Mouse (Mus musculus): Measurements from ENCODE around the gene Chrng.

The Chrng gene

DNA sequence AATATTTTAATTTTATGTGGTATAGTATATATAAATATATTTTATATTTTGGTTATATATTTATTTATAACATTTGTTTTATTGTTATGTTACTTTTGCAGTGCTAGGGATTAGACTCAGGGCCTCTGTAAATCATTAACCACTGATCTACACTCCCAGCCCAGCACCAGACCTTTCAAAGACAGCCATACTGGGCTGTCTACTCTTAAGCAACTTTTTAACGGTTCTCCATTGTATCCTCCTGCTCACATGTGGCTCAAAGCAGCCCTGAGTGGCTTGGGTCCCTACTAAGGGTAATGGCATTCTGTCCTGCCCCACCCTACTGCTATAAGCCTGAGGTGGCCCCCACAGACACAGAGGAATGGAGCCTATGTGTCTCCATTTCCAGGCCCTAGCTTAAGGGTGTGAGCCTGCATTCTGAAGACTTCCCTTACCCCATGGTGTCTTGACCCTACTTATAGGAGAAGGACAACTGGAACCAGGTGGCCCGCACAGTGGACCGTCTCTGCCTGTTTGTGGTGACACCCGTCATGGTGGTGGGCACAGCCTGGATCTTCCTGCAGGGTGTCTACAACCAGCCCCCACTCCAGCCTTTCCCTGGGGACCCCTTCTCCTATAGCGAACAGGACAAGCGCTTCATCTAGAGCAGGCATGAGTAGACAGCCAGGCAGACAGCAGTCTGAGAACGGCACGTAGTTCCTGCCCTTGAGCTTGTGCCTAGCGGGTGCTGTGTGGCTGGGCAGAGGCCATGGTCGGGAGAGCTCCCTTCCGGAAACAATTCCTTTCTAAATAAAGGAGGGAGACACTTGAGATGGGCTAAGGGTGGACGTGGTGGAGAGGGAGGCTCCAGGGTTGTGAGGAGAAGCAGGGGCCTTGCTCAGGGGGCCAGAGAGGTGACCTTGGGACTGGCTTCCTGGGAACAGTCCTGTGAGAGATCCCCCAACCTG is 6.1 kb upstream of the Chrng start:
- in situ Hi-C loops (cut with MboI, MseI), result no loop called here

GRCm38 (mm10) chr1:87200811-87201210 is 3.6 kb upstream of the Chrng start:
- in situ Hi-C loops (cut with MboI, MseI), result no loop called here

DNA sequence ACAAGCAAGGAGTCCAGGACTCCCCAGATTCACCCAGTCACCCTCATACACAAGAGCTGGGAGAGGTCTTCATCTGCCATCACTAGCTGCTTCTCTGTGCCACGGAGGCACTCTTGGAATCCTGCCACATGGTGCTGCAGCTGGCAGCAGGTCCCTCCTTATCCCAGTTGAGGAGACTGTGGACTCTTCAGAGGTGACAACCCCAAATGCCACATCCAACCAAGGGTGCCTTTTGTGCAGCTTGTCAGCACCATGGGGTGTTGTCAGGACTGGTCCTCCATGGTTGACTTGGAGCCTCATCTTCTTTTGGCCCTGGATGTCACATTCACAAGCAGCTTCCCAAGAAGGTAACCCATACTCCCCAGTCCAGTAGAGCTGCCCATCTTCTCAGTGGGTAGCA is 2.6 kb upstream of the Chrng start:
- in situ Hi-C loops (cut with MboI, MseI), result no loop called here

DNA sequence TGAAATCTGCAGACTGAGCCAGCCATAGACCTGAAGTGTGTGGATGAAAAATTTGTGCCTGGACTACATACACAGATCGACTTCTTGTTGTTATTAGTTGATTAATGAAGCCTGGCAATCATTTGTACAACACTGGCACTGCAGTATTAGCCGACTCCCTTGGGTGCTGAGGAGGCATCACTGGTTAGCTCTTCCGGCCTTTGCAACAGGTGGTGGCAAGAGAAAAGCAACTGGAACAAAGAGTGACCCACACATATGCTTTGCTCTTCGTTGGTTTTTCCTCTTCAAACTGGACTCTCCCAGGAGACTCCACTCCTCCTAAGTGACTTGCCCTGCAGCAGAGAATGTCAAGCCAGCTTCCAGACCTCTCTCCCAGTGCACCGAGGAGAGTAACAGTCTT is 678 bp upstream of the Chrng start:
- in situ Hi-C loops (cut with MboI, MseI), result no loop called here

GRCm38 (mm10) chr1:87205038-87205437 is 581 bp downstream of the Chrng start:
- in situ Hi-C loops (cut with MboI, MseI), result no loop called here

DNA sequence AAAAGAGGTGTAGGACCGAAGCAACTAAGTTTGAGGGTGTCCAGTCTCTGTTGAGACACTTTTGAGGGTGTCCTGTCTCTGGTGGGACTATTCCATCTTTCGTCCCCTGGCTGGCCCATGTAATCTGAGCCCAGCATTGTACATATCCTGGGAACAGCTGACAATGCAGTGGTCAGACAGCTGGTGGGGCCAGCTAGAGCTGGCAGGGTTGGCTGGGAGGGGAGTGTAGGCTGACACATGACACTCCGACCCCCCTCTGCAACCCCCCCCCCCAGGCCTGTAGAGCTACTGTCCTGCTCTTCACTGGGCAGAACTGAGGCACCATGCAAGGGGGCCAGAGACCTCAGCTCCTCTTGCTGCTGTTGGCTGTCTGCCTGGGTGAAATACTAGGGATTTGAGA is 1.0 kb downstream of the Chrng start:
- in situ Hi-C loops (cut with MboI, MseI), result no loop called here

- in situ Hi-C loops (cut with MboI, MseI), result no loop called here
These were observed 1.9 kb downstream of the Chrng start for GRCm38 (mm10) chr1:87206339-87206738.

DNA sequence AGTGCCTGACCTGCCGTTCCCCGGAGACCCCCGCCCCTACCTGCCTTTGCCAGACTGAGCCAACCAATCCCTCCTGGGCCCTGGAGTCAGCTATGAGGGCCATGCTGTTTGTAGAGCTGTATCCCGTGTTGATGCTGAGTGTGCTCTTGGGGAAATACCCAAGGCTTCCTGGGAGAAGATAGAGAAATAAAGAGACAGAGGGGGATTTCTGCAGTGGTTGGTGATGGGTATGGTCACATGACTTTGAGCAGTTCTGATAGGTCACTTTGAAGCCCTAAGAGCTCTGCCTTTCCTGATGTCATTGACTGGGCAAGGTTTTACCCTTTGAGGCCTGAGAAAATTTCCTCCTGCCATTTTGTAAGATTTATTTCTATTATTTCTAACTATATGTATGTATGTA is 7.0 kb downstream of the Chrng start:
- in situ Hi-C loops (cut with MboI, MseI), result no loop called here

- in situ Hi-C loops (cut with MboI, MseI), result no loop called here
These were observed 9.6 kb downstream of the Chrng start, which contains the start of gene Eif4e2 for GRCm38 (mm10) chr1:87213735-87214704. Eif4e2 (plus strand) TSS chr1:87213914.

GRCm38 (mm10) chr1:87214748-87215147 is 10.3 kb downstream of the Chrng start:
- in situ Hi-C loops (cut with MboI, MseI), result no loop called here

GRCm38 (mm10) chr1:87217938-87218337 is 13.5 kb downstream of the Chrng start:
- in situ Hi-C loops (cut with MboI, MseI), result no loop called here

DNA sequence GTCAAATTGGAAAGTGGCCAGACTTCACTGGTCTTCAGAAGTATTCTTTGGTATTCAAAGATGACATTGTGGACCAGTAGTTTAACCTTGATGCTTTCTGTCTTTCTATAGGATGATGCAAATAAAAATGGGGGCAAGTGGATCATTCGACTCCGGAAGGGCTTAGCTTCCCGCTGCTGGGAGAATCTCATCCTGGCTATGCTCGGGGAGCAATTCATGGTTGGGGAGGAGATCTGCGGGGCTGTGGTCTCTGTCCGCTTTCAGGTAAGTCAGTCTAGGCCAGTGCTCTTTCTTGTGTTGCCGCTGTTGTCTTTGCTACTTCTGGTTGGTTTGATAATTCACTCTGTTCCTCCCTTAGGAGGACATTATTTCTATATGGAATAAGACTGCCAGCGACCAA is 21.3 kb downstream of the Chrng start:
- in situ Hi-C loops (cut with MboI, MseI), result no loop called here

DNA sequence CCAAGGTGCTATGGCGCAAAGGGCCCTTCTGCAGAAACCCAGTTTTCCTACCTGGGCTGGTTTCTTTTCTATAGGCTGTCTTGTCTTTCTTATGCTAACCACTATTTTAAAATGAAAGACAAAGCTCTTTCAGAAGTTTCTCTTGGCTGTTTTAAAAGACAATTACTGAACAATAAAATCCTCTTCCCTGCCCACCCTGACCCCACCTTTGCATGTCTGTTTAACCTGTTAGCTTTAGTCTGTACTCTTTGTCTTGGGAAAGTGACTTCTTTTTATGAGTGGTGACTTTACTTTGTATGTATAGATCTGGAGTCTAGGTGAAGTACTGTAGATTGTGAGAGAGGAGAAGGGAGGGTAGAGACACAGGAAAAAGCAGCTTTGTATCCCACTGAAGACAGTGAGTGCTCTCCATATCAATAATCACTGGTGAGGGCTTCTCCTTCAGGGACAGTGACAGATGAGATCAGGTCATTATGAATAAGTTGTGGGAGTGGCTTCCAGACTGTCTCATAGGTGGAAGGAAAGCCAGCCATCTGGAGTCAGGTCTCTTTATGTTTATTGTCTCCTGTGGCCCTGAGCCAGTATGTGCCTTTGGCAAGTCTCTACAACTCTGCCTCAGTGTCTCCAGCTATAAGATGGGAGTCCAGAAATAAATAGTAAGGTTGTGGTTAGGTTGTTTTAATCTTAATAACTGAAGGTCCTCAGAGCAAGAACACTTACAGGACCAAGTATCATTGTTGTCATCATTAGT is 22.1 kb downstream of the Chrng start:
- in situ Hi-C loops (cut with MboI, MseI), result no loop called here

- in situ Hi-C loops (cut with MboI, MseI), result no loop called here
These were observed 22.7 kb downstream of the Chrng start for GRCm38 (mm10) chr1:87227160-87227550.

- in situ Hi-C loops (cut with MboI, MseI), result no loop called here
These were observed 26.1 kb downstream of the Chrng start for GRCm38 (mm10) chr1:87230606-87231005.

DNA sequence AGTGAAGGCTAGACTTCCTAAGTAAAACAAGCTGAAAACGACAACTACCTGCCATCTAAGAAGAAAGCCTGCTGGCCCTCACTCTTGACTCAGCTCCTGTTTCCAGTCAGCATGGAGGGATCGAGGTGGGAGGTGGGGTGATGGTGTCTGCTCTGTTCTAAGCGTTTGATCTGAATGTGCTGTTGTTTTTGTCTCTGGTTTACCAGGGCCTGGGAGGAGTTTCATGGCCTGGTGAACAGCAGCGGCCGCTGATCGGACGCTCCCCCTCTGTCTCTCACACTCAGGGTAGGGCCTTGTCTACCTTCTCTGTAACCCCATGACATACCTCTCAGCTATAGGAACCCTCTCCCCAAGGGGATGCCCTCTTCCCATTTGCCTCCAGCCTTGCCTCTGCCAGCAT is 27.7 kb downstream of the Chrng start:
- in situ Hi-C loops (cut with MboI, MseI), result no loop called here

GRCm38 (mm10) chr1:87239056-87239455 is 34.6 kb downstream of the Chrng start:
- in situ Hi-C loops (cut with MboI, MseI), result no loop called here

DNA sequence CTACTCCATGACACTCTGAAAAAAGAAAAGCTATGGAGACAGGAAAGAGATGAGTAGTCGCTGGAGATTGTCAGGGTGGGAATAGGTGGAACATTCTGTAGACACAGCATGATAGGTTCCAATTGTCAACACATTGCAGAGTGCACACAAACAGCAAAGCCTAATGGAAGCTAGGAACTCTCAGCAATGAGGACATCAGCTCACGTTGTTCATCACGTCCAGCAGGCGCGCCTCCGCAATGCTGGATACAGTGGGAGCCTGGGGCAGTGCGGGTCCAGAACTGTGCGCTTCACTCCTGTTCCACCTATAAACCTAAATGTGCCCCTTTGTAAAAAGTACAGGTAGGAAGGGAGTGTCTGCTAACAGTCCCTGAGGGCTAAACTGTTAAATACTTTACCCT is 38.6 kb downstream of the Chrng start:
- in situ Hi-C loops (cut with MboI, MseI), result loop anchor here (10.0 kb wide), 1 partner anchor 172 kb away; no protein-coding TSS in a partner anchor

- in situ Hi-C loops (cut with MboI, MseI), result loop anchor here (10.0 kb wide), 1 partner anchor 169 kb away; no protein-coding TSS in a partner anchor
These were observed 41.0 kb downstream of the Chrng start for GRCm38 (mm10) chr1:87245430-87245829.

DNA sequence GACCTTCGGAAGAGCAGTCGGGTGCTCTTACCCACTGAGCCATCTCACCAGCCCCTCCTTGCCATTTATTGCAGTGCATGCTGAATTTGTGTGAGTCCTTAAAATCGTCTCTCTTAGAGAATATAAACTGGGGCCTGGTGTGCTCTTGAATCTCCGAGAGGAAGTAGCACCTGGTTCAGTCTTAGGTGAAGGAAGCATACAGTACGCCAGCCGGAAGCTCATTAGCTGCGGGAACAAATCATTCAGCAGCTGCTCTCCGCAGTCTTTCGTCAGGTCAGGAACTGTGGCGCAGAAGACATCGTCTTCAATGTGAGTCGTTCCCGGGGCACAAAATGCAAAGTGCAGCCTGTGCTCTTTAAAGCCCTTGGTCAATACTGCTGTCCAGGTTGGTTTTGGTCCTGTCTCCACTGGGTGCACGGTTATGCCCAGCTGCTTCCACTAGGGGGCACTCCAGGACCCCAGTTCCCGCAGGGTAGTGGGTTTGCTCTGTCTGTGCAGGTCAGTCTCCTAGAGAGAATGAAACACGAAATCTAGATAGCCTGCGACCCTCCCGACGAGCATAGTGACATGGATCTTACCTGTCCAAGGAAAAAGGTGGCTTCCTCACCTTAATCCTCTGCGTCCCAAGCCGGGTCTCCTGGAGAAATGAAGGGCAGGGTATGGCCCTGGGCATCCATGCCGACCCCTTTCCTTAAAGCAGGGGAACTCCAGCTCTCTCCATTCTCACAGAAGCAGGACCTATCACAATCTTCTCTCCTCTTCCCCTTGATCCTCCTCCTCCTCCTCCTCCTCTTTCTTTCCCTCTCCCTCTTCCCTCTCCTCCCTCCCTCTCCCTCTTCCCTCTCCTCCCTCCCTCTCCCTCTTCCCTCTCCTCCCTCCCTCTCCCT is 41.7 kb downstream of the Chrng start:
- in situ Hi-C loops (cut with MboI, MseI), result loop anchor here (10.0 kb wide), 1 partner anchor 169 kb away; no protein-coding TSS in a partner anchor

All from T-helper 1 cell (primary cell).